Mouse (Mus musculus): ENCODE measurements at regions not wholly inside any gene's neighbourhood (a gene's known extent, or its start where the extent isn't known, plus 50 kb on each side); places are given as distances from the start of the nearest gene placed in this dataset.

DNA sequence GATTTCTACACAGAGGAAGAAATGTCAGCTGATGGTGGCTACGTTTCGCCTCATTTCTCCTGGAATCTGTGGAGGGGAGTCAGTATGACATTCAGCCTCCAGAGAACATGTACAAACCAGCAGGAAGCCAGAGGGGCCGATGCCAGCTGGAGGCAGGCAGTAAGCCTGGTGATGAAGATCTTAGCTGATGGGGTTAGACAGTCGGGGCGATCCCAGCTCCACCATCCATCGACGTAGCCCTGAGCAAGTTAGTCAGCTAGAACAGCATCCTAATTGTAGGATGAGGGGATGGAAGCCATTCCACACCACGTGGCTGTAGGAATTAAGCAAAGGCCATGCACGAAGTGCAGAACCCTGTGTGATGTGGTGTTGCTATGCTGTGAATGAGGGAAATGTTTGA lies 57.0 kb upstream of the Rasgef1b start:
- TF ChIP-seq POLR2A (IDR thresholded peaks at IDR 0.05; ENCODE audit: borderline replicate concordance, extremely low read depth, insufficient read depth, insufficient read length, poor library complexity, severe bottlenecking) (no peak), CTCF (IDR thresholded peaks at IDR 0.05; ENCODE audit: borderline replicate concordance, extremely low read depth, insufficient read depth, insufficient read length) (no peak)
